Mouse (Mus musculus): ENCODE data around the gene Gm10799. TPM values are rescaled to one million over a fixed set of nuclear protein-coding genes. Genes with fewer than 3 reads are reported as not detected.
A peak's percentile ranks its signal among the peaks of the same experiment; 100 is the strongest.

The Gm10799 gene
- polyA plus RNA-seq, 1 experiment from 2014 or later, result not detected

- H3K9ac ChIP-seq (replicated peaks), result peak overlapping the region; percentile 98
- H3K9me3 ChIP-seq (ENCODE audit: low read length), result no peaks in the 10 kb centered on the region
- H3K4me2 ChIP-seq (ENCODE audit: low read depth, low read length), result peak overlapping the region; percentile 84
- peak overlapping the region; percentile 91 for H3K27ac ChIP-seq (ENCODE audit: low read depth)
- peaks cover 22% of the 10 kb centered on the region for H3K36me3 ChIP-seq (replicated peaks; ENCODE audit: insufficient read depth, low read length)
- H3K4me3 ChIP-seq (ENCODE audit: low read depth, low read length), result peak overlapping the region; percentile 97
- TF ChIP-seq EP300 (IDR thresholded peaks at IDR 0.05; ENCODE audit: low read depth) (peak; percentile 87), CTCF (IDR thresholded peaks at IDR 0.05; ENCODE audit: low read depth) (no peak)
- DNase-seq (no peak), ATAC-seq (peak; percentile 46)
- H3K27me3 ChIP-seq (ENCODE audit: insufficient read depth, low read length), result no peaks in the 10 kb centered on the region
- 14% methylated on average over 2 of the region's 2 CpGs for WGBS (ENCODE audit: insufficient replicate concordance)
- peaks cover 19% of the 10 kb centered on the region for H3K4me1 ChIP-seq (ENCODE audit: insufficient read depth)
These were observed 39.3 kb downstream of the Gm10799 start for GRCm38 (mm10) chr2:104029074-104029473.

- Histone ChIP-seq H3K27me3 (ENCODE audit: insufficient read depth, low read length) (no peaks in the 10 kb centered on the region), H3K4me3 (ENCODE audit: low read depth, low read length) (peak within 1 kb of the TSS; percentile 97), H3K9ac (replicated peaks) (peak within 1 kb of the TSS; percentile 98), H3K36me3 (replicated peaks; ENCODE audit: insufficient read depth, low read length) (peaks cover 17% of the 10 kb centered on the region; the same call in 1 of the 2 replicates), H3K4me2 (ENCODE audit: low read depth, low read length) (peak within 1 kb of the TSS; percentile 84), H3K4me1 (ENCODE audit: insufficient read depth) (peaks cover 19% of the 10 kb centered on the region), H3K9me3 (ENCODE audit: low read length) (no peaks in the 10 kb centered on the region), H3K27ac (ENCODE audit: low read depth) (peak within 1 kb of the TSS; percentile 91)
- peak; percentile 44 for ATAC-seq
- under 1% methylated on average over 32 of the region's 32 CpGs for WGBS (ENCODE audit: insufficient replicate concordance)
- peak; percentile 62 for DNase-seq
- no peak for TF ChIP-seq EP300 (IDR thresholded peaks at IDR 0.05; ENCODE audit: low read depth)
- no peak for TF ChIP-seq CTCF (IDR thresholded peaks at IDR 0.05; ENCODE audit: low read depth)
These were observed 40.1 kb downstream of the Gm10799 start, which contains the start of gene 4931422A03Rik for GRCm38 (mm10) chr2:104028139-104028723. 4931422A03Rik (minus strand) TSS chr2:104028361.

- H3K27ac ChIP-seq (ENCODE audit: low read depth), result peak within 1 kb of the TSS; percentile 91
- H3K4me1 ChIP-seq (ENCODE audit: insufficient read depth), result peaks cover 19% of the 10 kb centered on the region
- H3K4me3 ChIP-seq (ENCODE audit: low read depth, low read length), result peak within 1 kb of the TSS; percentile 97
- H3K9me3 ChIP-seq (ENCODE audit: low read length), result no peaks in the 10 kb centered on the region
- H3K9ac ChIP-seq (replicated peaks), result peak within 1 kb of the TSS; percentile 98
- ATAC-seq (peak; percentile 94), DNase-seq (peak; percentile 97)
- 1% methylated on average over 40 of the region's 44 CpGs for WGBS (ENCODE audit: insufficient replicate concordance)
- H3K36me3 ChIP-seq (replicated peaks; ENCODE audit: insufficient read depth, low read length), result peaks cover 13% of the 10 kb centered on the region; the same call in 1 of the 2 replicates
- H3K27me3 ChIP-seq (ENCODE audit: insufficient read depth, low read length), result no peaks in the 10 kb centered on the region
- H3K4me2 ChIP-seq (ENCODE audit: low read depth, low read length), result peak within 1 kb of the TSS; percentile 84
- TF ChIP-seq EP300 (IDR thresholded peaks at IDR 0.05; ENCODE audit: low read depth) (no peak), CTCF (IDR thresholded peaks at IDR 0.05; ENCODE audit: low read depth) (peak; percentile 59)
These were observed 40.8 kb downstream of the Gm10799 start, which contains the start of gene Fbxo3 for GRCm38 (mm10) chr2:104027458-104028138. Fbxo3 (plus strand) TSS chr2:104027721.

- no peak for ATAC-seq
- no peaks in the 10 kb centered on the region for H3K36me3 ChIP-seq (replicated peaks; ENCODE audit: insufficient read depth, low read length)
- H3K27me3 ChIP-seq (ENCODE audit: insufficient read depth, low read length), result no peaks in the 10 kb centered on the region
- no peaks in the 10 kb centered on the region for H3K9me3 ChIP-seq (ENCODE audit: low read length)
- H3K9ac ChIP-seq (replicated peaks), result no peak overlapping the region
- no peak overlapping the region for H3K27ac ChIP-seq (ENCODE audit: low read depth)
- no peak overlapping the region for H3K4me3 ChIP-seq (ENCODE audit: low read depth, low read length)
- DNase-seq, result no peak
- H3K4me1 ChIP-seq (ENCODE audit: insufficient read depth), result peaks cover 12% of the 10 kb centered on the region
- no peak overlapping the region for H3K4me2 ChIP-seq (ENCODE audit: low read depth, low read length)
- WGBS (ENCODE audit: insufficient replicate concordance), result 88% methylated on average over 4 of the region's 4 CpGs
- TF ChIP-seq EP300 (IDR thresholded peaks at IDR 0.05; ENCODE audit: low read depth) (no peak), CTCF (IDR thresholded peaks at IDR 0.05; ENCODE audit: low read depth) (no peak)
These were observed 43.7 kb downstream of the Gm10799 start for GRCm38 (mm10) chr2:104024656-104025055.

- DNase-seq, result no peak
- ATAC-seq, result no peak
- Histone ChIP-seq H3K4me1 (ENCODE audit: insufficient read depth) (peaks cover 3% of the 10 kb centered on the region; the same call in 1 of the 2 replicates), H3K27me3 (ENCODE audit: insufficient read depth, low read length) (no peaks in the 10 kb centered on the region), H3K27ac (ENCODE audit: low read depth) (no peak overlapping the region), H3K4me2 (ENCODE audit: low read depth, low read length) (no peak overlapping the region), H3K9me3 (ENCODE audit: low read length) (no peaks in the 10 kb centered on the region), H3K9ac (replicated peaks) (no peak overlapping the region), H3K36me3 (replicated peaks; ENCODE audit: insufficient read depth, low read length) (no peaks in the 10 kb centered on the region), H3K4me3 (ENCODE audit: low read depth, low read length) (no peak overlapping the region)
- 55% methylated on average over 7 of the region's 7 CpGs for WGBS (ENCODE audit: insufficient replicate concordance)
- TF ChIP-seq EP300 (IDR thresholded peaks at IDR 0.05; ENCODE audit: low read depth), result no peak
- no peak for TF ChIP-seq CTCF (IDR thresholded peaks at IDR 0.05; ENCODE audit: low read depth)
These were observed 45.3 kb downstream of the Gm10799 start for GRCm38 (mm10) chr2:104023096-104023495.

Other genes with a start within 250 kb of the Gm10799 start
- 58.8 and 63.7 TPM in 2 replicates for gene Lmo2, start 110.6 kb downstream of the Gm10799 start, polyA plus RNA-seq (2015; fragmentation: Nextera tagmentation; extraction: Ambion mirVana)
- gene Fbxo3, start 40.8 kb downstream of the Gm10799 start, polyA plus RNA-seq (2015; fragmentation: Nextera tagmentation; extraction: Ambion mirVana), result 41.6 and 41.9 TPM in 2 replicates
- 1.0 and 1.5 TPM in 2 replicates for gene 4931422A03Rik, start 40.2 kb downstream of the Gm10799 start, polyA plus RNA-seq (2015; fragmentation: Nextera tagmentation; extraction: Ambion mirVana)
- gene Gm10912, start 2.7 kb downstream of the Gm10799 start, polyA plus RNA-seq (2015; fragmentation: Nextera tagmentation; extraction: Ambion mirVana), result 0.11 TPM in 1 of 2 replicates, not detected in the other
- gene Cd59b, start 1.3 kb upstream of the Gm10799 start, polyA plus RNA-seq (2015; fragmentation: Nextera tagmentation; extraction: Ambion mirVana), result 4.4 and 4.5 TPM in 2 replicates
- gene Cd59a, start 27.3 kb upstream of the Gm10799 start, polyA plus RNA-seq (2015; fragmentation: Nextera tagmentation; extraction: Ambion mirVana), result 73.8 and 76.9 TPM in 2 replicates
- gene A930018P22Rik, start 54.2 kb upstream of the Gm10799 start, polyA plus RNA-seq (2015; fragmentation: Nextera tagmentation; extraction: Ambion mirVana), result 0.70 and 1.3 TPM in 2 replicates